Mouse (Mus musculus) left cerebral cortex, adult 8-10 months (tissue): Measurements from ENCODE around the gene Olfr957. TPM values are rescaled to one million over a fixed set of nuclear protein-coding genes. Genes with fewer than 3 reads are reported as not detected.
A peak's percentile ranks its signal among the peaks of the same experiment; 100 is the strongest.

Experiments
- DNase-seq, 2 experiments: peaks; one replicate each; pipeline ENCODE4 v3.0.0; 2022; ENCODE audit warnings: low spot score in 2 of 2
- total RNA-seq, 4 experiments: library from RNA; stranded (reverse); gene quantifications; 2 replicates each; pipeline ENCODE4 v1.2.4; 2022

Olfr957 gene
- total RNA-seq = not detected

- no peak for DNase-seq
These were observed at the start of gene Olfr957 for GRCm38 (mm10) chr9:39515531-39515930. Olfr957 (minus strand) TSS chr9:39515809.

DNA sequence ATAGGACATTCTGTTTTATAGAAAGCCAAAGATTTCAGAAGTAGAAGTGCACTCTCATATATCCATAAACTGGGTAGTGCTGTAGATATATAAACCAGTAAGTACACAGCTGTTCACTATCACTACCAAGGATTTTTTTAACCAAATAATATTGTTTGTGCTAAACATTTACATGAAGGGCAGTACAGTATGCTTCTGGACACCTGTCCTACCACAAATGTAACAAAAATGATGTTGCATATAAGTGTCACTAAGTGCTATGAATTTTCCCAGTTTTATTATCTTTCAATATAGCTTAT lies 42.7 kb upstream of the Olfr957 start:
- DNase-seq = no peak

DNA sequence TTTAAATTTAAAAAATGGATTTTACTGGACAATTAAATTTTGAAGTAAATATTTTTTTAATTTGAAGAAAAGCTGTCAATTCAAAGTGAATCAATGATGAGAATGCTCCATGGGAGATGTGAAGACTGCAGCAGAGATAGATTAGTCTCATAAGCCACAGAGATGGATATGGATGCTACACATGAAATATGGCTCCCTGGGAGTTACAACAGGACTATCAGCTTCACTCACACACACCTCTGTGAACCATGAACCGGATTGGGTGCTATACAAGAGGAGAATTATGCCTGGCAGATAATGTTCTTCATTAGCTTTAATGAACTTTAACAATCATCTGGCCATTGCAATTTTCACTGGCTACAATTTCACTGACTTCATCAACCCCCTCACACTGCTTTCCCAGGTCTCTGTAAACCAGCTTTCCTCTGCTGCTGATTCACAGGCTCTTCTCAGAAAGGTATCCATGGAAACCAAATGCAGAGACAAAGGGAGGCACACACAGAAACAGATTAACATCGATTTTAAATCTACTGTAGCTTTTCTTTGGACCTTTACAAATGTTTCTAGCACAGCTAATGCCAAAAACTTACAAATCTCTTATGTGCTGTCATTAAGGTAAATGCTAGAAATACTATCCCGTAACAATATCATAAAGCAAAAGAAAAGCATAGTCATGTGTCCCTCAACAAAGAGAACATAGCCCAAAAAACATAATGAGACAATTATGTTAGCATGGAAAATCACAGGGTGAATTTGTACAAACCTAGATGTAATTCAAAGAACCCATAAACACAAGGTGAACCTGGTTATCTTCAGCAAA lies 42.1 kb upstream of the Olfr957 start:
- DNase-seq = peak in 1 of 2 experiments; percentile 15

- no peak for DNase-seq
These were observed 38.3 kb upstream of the Olfr957 start, which contains the start of gene Olfr958 for GRCm38 (mm10) chr9:39553946-39554345. Olfr958 (minus strand) TSS chr9:39554054.

DNA sequence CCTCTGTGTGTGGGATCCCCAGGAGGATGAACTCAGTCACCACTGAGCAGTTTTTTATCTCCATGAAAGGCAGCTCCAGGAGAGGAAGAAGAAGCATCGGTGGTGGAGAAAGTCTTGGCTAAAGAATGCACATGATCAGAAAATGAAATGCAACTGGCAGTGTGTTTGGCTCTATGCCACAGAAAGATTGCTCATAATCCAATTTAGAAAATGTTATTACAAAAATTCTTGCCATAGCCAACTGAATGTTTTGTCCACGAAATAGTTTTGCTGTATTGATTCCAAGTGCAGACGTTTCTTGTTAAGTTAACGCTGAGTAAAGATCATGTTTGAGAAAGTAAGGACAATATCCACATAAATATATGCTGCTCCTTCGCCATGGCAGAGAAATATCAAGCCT lies 35.2 kb upstream of the Olfr957 start:
- DNase-seq = no peak

DNA sequence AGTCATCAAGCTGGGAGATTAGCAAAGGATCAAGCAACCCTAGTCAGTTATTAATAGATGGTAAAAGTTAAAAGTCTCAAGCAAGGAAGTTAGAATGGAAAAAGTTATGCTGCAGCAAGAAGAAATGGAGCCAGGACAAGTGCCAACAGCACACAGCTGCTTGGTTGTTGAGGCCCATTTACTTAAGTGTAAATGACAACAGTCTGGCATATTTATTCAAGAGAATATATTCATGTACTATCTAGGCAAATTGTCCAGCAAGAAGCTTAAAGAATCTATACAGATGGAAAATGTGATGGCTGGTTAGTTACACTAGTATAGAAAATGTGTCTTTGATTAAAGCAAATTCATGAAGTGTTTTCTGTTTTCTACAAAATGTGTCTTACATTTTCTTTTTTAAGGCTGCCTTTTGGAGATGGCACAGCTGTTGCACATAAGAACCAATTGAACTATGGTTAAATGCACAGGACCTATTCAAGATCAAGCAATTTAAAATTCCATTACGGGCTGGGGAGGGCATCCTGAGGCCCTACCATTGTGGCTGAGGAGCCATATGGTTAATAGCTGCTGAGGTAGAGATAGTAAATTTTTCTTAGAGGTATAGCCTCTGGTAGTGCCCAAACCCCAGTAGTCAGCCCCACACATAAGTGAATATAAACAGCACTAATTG lies 8.1 kb upstream of the Olfr957 start:
- no peak for DNase-seq

DNA sequence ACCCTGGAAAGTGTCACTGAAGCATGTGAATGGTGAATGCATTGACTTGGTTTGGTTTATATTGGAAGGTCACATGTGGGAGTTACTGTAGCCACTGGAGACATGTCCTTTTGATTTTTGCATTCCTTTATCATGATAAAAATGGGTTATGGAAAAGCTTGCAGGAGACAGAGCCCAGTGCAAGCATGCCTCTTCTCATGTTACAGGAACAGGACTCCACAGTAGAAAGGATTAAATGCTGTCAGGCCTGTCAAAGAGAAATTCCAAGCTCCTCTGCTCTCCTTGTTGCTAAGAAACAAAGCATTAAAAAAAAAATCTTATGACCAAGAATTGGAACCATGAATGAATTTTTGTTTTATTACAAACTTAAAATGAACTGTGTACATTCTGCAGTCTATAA lies 3.0 kb upstream of the Olfr957 start:
- DNase-seq = no peak

DNA sequence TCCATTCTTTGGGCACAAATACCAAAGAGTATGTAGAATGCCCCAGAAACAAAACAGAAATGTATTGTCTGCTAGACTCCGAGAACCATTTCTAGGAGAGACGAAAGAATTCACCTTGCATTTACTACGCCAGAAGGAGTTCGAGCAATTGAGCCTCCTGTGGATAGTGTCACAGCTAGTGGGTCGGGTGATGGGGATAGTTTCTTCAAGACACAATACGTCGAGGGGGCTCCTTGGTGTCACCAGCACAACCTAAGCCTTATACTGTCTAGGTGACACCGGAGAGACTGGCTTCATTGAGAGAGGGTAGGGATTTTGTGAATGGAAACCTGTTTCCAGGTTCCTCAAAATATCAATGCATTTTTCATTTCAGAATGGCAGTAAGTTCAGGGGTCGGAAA lies 6.2 kb downstream of the Olfr957 start:
- no peak for DNase-seq

GRCm38 (mm10) chr9:39508998-39509397 lies 6.6 kb downstream of the Olfr957 start:
- peak; percentile 11 to 13 for DNase-seq

GRCm38 (mm10) chr9:39493895-39494294 lies 21.7 kb downstream of the Olfr957 start, which contains the start of gene Olfr44:
Olfr44 (minus strand) TSS chr9:39493995.
- DNase-seq = no peak

- no peak for DNase-seq
These were observed 43.8 kb downstream of the Olfr957 start, which contains the start of gene Olfr955 for GRCm38 (mm10) chr9:39471844-39472243. Olfr955 (minus strand) TSS chr9:39471944.

Other genes starting within 250 kb of the Olfr957 start
- gene Olfr945, start 239.0 kb downstream of the Olfr957 start, total RNA-seq = not detected
- gene Olfr948, start 189.8 kb downstream of the Olfr957 start, total RNA-seq = not detected
- not detected for gene Olfr951, start 128.4 kb downstream of the Olfr957 start, total RNA-seq
- not detected for gene Olfr952, start 88.7 kb downstream of the Olfr957 start, total RNA-seq
- gene Olfr954, start 59.1 kb downstream of the Olfr957 start, total RNA-seq = not detected
- not detected for gene Olfr955, start 43.9 kb downstream of the Olfr957 start, total RNA-seq
- not detected for gene Olfr44, start 21.8 kb downstream of the Olfr957 start, total RNA-seq
- not detected for gene Olfr958, start 38.2 kb upstream of the Olfr957 start, total RNA-seq
- not detected for gene Olfr959, start 59.8 kb upstream of the Olfr957 start, total RNA-seq
- gene AW551984, start 88.6 kb upstream of the Olfr957 start, total RNA-seq = 1 to 10 TPM; 2.6 to 9.4 (median 6.5) TPM
- gene Olfr148, start 94.8 kb upstream of the Olfr957 start, total RNA-seq = not detected
- not detected for gene Olfr960, start 105.6 kb upstream of the Olfr957 start, total RNA-seq
- gene Olfr961, start 129.3 kb upstream of the Olfr957 start, total RNA-seq = not detected
- gene Olfr963, start 151.4 kb upstream of the Olfr957 start, total RNA-seq = not detected
- not detected for gene Olfr149, start 191.3 kb upstream of the Olfr957 start, total RNA-seq
- gene Olfr965, start 195.5 kb upstream of the Olfr957 start, total RNA-seq = not detected
- gene Olfr150, start 215.2 kb upstream of the Olfr957 start, total RNA-seq = not detected
- gene Olfr967, start 230.4 kb upstream of the Olfr957 start, total RNA-seq = under 1 TPM in 1 of 4 experiments, not detected in 3; 0.30 TPM